19 mouse cellular contexts compared by ENCODE assay signal in genomic region chr12:17686116-17686515, GRCm38 (mm10).
"Had no signal": no experiment of that assay in that cellular context is flagged by ENCODE, and none has a peak within 500 bp of the region (broad histone marks: within the 10 kb centered on the region; RNA-seq: fewer than 3 reads in every experiment).

No protein-coding gene starts in this region.

- H3K4me1 ChIP-seq: intestine, embryonic 15.5 days; limb, embryonic 13.5 days; midbrain, embryonic 12.5 days; midbrain, embryonic 15.5 days had no signal

- ATAC-seq: intestine, embryonic 15.5 days; liver, embryonic 12.5 days; midbrain, embryonic 15.5 days had no signal

- H3K36me3 ChIP-seq: intestine, embryonic 15.5 days; limb, embryonic 10.5 days; limb, embryonic 13.5 days; liver, embryonic 12.5 days; liver, embryonic 15.5 days; midbrain, embryonic 12.5 days; midbrain, embryonic 15.5 days; neural tube, embryonic 13.5 days had no signal

- H3K4me2 ChIP-seq: intestine, embryonic 15.5 days; limb, embryonic 13.5 days; liver, embryonic 12.5 days; liver, embryonic 15.5 days; midbrain, embryonic 12.5 days; midbrain, embryonic 15.5 days; neural tube, embryonic 13.5 days had no signal

- H3K27me3 ChIP-seq: intestine, embryonic 15.5 days; limb, embryonic 13.5 days; midbrain, embryonic 12.5 days; midbrain, embryonic 15.5 days; neural tube, embryonic 13.5 days had no signal

- H3K9me3 ChIP-seq: intestine, embryonic 15.5 days; limb, embryonic 10.5 days; limb, embryonic 13.5 days; liver, embryonic 12.5 days; liver, embryonic 15.5 days; midbrain, embryonic 12.5 days; midbrain, embryonic 15.5 days; neural tube, embryonic 13.5 days had no signal

- H3K9ac ChIP-seq: intestine, embryonic 15.5 days; limb, embryonic 13.5 days; liver, embryonic 12.5 days; liver, embryonic 15.5 days; midbrain, embryonic 12.5 days; midbrain, embryonic 15.5 days; neural tube, embryonic 13.5 days had no signal

- H3K27ac ChIP-seq: intestine, embryonic 15.5 days; limb, embryonic 10.5 days; limb, embryonic 13.5 days; liver, embryonic 12.5 days; liver, embryonic 15.5 days; midbrain, embryonic 12.5 days; midbrain, embryonic 15.5 days; neural tube, embryonic 13.5 days had no signal

- DNase-seq: kidney, adult 18-20 months; kidney, adult 9 months; kidney, postnatal 14 days; kidney, postnatal 4 days; liver; lung, adult 2 months; lung, postnatal 14 days; lung, postnatal 4 days; retina, postnatal 1 day; right cerebral cortex, postnatal 25 days had no signal

- H3K4me3 ChIP-seq: intestine, embryonic 15.5 days; limb, embryonic 10.5 days; limb, embryonic 13.5 days; liver, embryonic 12.5 days; liver, embryonic 15.5 days; midbrain, embryonic 12.5 days; midbrain, embryonic 15.5 days; myocyte; neural tube, embryonic 13.5 days had no signal
